Mouse (Mus musculus) lung, postnatal 0 days (tissue): ENCODE measurements around the gene Cgrrf1.

Source experiments
- CTCF ChIP-seq: IDR thresholded peaks from 2 replicates; pipeline ENCODE4 v1.5.1; 2016; ENCODE audit warnings: antibody characterized with exemption, mild to moderate bottlenecking
- EP300 ChIP-seq: IDR thresholded peaks from 2 replicates; pipeline ENCODE4 v1.6.1; 2016; ENCODE audit warnings: antibody characterized with exemption, mild to moderate bottlenecking, control low read depth

GRCm38 (mm10) chr14:46823996-46824395 is 7.9 kb upstream of the Cgrrf1 start:
- TF ChIP-seq CTCF (no peak), EP300 (no peak)
